Mouse (Mus musculus): ENCODE measurements around the gene Megf11.
A peak's percentile ranks its signal among the peaks of the same experiment; 100 is the strongest.

The Megf11 gene

DNA sequence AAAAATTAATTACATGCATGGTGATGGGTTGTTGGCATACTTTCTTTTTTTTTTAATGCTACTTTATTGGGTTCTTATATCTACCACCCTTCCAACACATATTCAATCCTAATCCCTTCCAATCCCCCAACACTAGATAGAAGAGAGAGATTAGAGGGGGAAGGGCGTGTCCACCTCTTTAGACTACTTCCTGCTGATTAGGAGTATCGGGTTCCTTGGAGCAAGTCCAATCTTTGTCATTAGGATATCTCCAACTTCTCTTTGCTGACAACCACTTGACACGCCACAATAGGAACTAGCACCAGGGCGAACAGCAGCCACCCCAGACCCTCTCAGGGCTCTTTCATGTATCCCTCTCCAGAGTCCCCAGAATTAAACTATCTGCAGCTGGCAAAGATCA is 266.3 kb downstream of the Megf11 start:
- no peak for DNase-seq (ENCODE audit: low spot score)

GRCm38 (mm10) chr9:64652138-64652537 is 266.7 kb downstream of the Megf11 start:
- no peak for DNase-seq (ENCODE audit: low spot score)

DNA sequence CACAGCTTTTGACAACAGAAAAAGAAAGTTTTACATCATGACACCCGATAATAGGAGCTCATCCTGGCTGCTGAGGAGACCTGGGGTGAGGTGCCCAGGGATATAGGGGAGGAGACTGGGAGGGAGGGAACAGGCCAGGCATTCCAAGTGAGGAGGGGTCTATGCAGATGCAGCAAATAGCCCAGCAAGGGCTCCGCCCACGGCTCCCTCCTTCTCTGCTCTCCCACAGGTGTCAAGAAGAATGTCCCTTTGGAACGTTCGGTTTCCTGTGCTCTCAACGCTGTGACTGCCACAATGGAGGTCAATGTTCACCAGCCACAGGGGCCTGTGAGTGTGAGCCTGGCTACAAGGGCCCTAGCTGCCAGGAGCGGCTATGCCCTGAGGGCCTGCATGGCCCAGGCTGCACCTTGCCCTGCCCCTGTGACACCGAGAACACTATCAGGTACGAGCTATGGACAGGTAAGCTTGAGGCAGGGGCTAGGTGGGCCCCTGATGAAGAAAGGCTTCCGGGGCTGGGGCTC is 267.5 kb downstream of the Megf11 start:
- DNase-seq (ENCODE audit: low spot score) = no peak

- DNase-seq (ENCODE audit: low spot score) = peak; percentile 52
Measured at GRCm38 (mm10) chr9:64654723-64655122, 269.3 kb downstream of the Megf11 start.

GRCm38 (mm10) chr9:64656613-64657012 is 271.2 kb downstream of the Megf11 start:
- no peak for DNase-seq (ENCODE audit: low spot score)

GRCm38 (mm10) chr9:64660222-64660621 is 274.8 kb downstream of the Megf11 start:
- no peak for DNase-seq (ENCODE audit: low spot score)

GRCm38 (mm10) chr9:64664612-64665011 is 279.2 kb downstream of the Megf11 start:
- no peak for DNase-seq (ENCODE audit: low spot score)

DNA sequence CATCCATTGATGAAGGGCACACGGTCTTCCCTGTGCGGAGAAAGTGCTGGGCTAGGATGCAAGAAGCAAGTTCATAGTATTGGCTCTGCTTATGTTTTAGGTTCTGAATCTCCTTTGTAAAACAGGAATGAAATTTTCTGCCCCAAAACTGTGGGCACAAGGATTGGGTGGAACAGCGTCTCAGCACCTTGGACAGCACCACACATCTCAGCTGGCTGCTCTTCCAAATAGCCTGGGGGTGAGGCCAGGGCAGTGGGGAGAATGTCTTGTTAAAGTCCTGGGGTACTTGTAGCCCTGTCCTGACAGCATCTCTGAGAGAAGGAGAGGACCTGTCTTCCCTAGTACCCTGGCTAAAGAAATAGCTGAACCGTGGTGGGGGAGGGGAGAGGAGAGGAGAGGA is 281.1 kb downstream of the Megf11 start:
- peak; percentile 62 for DNase-seq (ENCODE audit: low spot score)

DNA sequence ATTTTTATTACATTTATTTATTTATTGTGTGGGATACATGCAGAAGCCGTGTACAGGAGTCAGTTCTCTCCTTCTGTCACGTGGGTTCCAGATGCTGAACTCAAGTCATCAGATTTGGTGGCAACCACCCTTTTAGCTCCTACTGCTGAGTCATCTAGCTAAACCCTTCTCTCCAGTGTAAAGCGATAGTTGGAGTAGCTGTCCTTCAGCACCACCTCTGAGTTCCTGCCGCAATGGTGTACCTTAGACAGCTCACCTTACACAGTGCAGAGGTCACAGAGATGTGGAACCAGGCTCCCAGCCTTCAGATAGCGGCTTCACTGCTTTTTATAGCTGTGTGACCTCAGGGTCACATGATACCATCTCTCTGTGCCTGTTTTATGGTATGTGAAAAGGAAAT is 282.1 kb downstream of the Megf11 start:
- peak; percentile 50 for DNase-seq (ENCODE audit: low spot score)

GRCm38 (mm10) chr9:64668001-64668400 is 282.6 kb downstream of the Megf11 start:
- DNase-seq (ENCODE audit: low spot score) = no peak

GRCm38 (mm10) chr9:64671341-64672319 is 286.2 kb downstream of the Megf11 start:
- DNase-seq (ENCODE audit: low spot score) = peak; percentile 42

- peak; percentile 44 for DNase-seq (ENCODE audit: low spot score)
Measured at GRCm38 (mm10) chr9:64687122-64688014, 301.9 kb downstream of the Megf11 start.

DNA sequence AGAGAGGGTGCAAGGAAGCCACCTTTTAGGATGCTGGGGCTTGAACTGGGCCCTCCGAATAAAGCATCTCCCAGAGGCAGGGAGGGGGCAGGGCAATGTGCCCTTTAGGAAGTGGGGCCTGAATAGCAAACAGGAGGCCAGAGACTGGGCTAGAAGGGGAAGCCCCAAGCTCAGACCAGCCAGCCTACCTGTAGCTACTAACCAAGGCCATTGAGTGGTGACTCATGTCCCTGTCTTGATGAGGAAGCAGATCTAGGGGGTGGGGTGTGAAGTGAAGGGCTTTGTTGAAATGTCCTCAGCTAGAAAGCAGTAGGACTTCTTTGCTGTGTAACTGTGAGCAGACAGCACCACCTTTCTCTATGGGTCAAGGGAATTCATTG is 302.6 kb downstream of the Megf11 start:
- DNase-seq (ENCODE audit: low spot score) = no peak

DNA sequence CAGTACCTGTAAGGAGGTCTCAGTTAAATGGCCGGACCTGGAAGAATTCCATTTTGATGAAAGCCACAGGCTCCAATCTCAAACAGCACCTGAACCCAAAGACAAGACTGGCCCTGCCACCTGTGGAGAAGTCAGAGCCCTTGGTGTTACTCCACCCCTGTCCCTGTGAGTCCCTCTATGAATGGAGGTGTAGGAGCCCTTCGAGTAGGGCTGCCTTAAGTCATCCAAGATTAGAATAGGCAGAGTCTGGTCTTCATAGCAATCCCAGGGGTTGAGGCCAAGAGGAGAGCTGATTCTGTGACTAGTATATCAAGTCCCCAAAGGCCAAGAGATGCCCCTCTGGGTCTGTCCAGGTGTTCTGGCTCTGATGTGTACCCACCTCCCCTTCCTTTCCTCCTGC is 305.3 kb downstream of the Megf11 start:
- DNase-seq (ENCODE audit: low spot score) = no peak

- peak; percentile 80 for DNase-seq (ENCODE audit: low spot score)
Measured at GRCm38 (mm10) chr9:64691176-64691575, 305.8 kb downstream of the Megf11 start.

DNA sequence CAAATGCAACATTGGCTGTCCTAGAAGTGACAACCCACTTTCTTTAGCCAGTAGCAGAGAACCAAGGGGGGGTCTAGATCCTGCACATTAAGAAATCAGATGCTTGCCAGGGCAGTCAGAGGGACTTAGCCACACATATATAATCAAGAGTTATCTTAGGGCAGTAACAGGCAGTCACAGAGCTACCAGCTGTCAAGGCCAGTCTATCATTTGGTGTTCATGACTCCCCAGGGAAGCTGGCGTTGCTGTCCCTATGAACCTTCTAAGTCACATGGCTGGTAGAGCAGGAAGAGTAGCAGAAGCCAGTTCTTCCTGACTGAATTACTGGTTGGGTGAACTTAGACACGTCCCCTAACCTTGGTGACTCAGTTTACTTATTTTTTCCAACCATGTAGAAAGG is 307.7 kb downstream of the Megf11 start:
- DNase-seq (ENCODE audit: low spot score) = no peak

DNA sequence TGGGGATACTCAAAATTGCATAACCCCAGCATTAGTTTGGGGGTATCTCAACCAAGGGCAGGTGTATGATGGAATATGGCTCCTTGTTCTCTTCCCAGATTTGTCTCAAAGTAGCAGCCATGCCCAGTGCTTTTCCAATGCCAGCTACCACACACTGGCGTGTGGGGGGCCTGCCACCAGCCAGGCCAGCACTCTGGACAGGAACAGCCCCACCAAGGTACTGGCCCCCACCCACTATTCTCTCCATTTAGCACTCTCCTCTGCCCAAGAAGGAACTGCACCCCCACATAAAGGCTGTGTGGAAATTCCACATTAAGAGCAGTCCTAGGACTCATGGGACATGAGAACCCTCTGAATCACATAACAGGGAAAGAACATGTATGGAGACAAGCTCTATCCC is 309.8 kb downstream of the Megf11 start:
- DNase-seq (ENCODE audit: low spot score) = no peak

DNA sequence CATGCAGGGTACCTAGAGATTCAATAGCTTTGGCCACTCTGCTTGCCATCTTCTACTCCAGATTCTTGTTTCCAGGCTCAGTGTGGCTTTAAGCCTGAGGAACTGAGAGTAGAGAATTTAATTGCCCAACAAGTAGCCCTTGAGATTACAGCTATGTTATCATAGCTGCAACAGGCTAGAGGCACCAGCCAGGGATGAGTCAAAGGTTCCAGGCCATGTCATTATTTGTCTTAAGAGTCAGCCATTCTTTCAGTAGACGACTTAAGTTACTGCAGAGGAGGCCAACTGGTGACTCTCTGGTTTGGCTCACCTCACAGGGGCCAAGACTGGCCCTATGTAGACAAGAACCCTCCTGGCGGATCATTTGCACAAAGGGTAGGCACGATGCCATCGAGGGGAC is 311.0 kb downstream of the Megf11 start:
- DNase-seq (ENCODE audit: low spot score) = no peak

DNA sequence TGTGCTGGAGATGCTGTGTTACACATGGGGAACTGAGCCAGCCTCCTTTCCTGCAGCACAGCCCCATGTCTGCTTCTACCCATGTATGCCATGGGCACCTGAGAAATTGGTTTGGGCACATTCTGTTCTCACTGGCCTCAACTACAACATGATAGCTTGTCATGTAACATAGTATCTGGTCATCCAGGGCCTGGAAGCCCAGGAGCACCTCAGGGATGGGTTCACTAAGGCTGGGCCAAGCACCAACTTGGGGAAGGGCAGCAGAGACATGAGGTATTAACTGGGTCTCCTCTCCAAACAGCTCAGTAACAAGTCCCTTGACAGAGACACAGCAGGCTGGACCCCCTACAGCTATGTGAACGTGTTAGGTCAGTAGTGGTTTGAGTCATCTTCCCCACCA is 311.6 kb downstream of the Megf11 start:
- DNase-seq (ENCODE audit: low spot score) = no peak

GRCm38 (mm10) chr9:64697677-64698076 is 312.3 kb downstream of the Megf11 start:
- no peak for DNase-seq (ENCODE audit: low spot score)

DNA sequence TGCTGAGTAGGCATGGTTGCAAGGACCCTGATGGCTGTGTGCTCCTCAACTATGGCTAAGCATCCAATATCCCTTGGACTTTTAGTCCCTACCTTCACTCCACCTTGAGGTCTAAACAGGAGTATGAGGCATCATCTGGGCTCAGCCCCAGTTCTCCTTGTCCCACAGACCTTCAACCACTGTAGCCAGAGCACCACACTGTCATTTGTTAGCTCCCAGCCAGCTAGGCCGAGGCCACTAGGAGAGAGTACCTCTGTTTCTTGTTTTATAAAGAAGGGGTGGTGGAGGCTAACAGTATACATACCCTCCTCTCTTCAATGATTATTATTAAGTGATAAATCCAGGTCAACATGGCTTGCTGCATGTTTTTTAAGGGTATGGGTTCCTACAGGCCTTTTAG is 313.2 kb downstream of the Megf11 start:
- no peak for DNase-seq (ENCODE audit: low spot score)

GRCm38 (mm10) chr9:64700451-64701311 is 315.3 kb downstream of the Megf11 start:
- DNase-seq (ENCODE audit: low spot score) = no peak
